Mouse (Mus musculus): ENCODE results near the gene Sema4b.

Gene Sema4b

DNA sequence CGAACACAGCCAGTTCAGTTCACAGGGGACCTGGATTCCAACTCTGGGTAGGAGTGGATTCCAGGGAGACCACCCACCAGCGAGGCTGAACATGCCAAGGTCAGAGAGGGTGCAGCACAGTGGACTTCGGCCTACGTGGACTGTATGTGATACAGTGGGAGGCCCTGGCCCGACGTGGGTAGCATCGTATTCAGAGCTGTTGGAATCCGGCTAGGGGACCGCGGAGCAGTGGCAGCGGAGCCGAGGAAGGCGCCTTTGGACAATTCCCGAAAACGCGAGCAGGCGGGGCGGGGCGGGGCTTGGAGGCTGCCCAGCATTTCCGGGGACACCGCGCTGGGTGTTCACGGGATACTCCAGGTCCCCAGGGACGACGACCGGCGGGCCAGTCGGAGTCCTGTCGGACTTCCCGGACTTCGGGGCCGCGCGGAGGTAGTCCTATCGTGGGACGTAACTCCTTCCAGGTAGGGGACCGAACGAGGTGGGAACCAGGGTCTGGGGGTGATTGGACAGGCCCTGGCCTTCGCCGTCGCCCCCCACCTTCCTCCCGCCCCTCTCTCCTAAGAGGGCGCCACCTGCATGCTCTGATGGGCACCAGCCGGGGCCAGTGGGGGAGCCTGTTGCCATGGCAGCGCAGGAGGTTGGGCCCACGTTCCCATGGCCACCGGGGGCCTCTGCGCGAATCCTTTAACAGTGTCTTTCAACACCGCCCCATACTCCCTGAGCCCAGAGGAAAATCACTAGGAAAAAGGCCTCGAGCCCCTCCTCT, at the start of gene Sema4b:
Gene Sema4b (plus strand): TSS at position 311 of the 766 bp plus-strand sequence.
- peak; percentile 91 for DNase-seq (ENCODE audit: low spot score)

DNA sequence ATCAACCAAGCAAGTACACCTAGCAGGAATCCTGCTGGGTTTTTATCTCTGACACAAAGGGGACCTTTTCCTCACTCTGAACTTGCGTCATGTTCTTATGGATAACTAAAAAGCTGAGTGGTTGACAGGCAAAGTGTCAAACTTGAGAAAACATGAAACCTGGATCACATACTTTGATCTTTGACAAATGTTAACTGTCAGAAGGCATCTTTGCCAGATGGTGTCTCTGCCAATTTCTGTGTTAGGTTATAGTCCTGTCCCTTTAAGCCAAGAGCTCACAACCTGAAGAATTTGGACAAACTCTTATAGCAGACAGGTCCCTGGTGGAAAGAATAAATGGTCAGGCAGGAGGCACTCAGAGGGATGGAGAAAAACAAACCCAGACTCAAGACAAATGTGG, 48.3 kb upstream of the Sema4b start:
- no peak for DNase-seq (ENCODE audit: low spot score)

DNA sequence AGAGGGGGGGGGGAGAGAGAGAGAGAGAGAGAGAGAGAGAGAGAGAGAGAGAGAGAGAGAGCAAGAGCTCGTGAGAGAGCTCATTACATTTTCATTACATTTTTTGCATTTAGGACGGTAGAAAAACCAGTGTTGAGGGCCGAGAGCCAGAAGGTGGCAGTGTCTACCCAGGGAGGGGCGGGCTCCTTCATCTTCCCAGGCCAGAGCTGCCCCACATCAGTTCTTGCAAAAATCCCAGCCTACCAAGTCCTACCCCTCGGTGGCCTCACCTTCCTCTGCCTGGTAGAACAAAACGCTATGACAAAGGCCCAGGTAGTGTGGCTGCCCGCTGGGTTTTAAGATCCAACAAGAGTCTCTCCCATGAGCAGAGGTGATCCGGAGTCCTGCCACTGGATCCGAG, 45.8 kb upstream of the Sema4b start:
- no peak for DNase-seq (ENCODE audit: low spot score)

DNA sequence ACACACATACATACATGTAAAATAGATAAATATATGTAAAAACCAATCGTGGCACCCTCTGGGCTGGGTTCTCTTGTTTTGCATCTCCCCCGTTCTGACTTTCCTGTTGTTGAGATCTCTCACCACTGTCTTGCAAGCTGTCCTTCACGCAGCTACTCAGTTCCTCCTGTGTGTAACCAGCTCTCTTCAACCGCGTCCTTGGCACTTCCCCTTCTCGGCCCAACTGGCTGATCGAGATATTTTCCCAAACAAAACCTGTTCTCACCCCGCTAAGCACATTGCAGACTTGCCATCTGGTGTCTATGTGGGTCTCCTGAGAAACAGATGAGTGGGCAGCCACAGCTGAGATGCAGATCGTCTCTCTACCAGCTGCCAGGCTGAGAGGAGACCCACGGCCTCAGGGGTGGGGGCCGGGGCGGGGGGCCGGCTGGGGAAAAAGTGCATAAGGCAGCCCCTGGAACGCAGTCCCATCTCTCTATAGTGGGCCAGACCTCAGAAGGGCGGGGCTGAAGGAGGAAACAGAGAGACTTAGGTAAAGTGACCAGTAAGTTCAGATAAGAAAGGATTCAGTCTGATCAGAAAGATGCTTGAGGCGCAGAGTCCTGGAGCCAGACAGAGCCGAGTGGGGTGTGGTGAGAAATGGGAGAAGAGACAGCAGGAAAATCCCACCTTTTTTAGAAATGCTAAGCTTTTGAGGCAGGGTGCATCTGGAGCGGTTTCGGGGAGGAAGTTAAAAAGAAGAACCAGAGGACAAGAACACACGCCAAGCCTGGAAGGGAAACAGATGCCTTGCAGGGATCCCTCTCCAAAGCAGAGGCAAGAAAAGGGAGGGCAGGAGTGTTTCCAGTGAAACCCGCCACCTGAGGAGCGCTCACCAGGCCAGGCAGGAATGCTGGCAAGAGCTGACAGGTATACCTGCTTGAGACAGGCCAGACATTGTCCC, 43.0 kb upstream of the Sema4b start:
- DNase-seq (ENCODE audit: low spot score): peak; percentile 64

DNA sequence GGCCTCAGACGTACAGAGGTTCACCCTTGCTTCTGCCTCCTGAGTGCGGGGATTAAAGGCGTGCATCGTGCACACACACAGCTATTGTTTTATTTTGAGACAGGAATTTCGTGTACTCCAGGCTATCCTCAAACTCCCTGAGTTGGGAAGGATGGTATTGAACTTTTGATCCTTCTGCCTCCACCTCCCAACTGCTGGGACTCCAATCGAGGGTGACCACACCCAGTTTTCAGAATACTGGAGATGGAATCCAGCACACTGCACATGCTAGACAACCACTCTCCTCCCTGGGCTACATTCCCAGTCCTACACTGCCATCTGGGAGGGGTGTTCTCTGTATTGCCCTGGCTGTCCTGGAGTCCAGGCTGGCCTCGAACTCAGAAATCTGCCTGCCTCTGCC, 41.9 kb upstream of the Sema4b start:
- no peak for DNase-seq (ENCODE audit: low spot score)

DNA sequence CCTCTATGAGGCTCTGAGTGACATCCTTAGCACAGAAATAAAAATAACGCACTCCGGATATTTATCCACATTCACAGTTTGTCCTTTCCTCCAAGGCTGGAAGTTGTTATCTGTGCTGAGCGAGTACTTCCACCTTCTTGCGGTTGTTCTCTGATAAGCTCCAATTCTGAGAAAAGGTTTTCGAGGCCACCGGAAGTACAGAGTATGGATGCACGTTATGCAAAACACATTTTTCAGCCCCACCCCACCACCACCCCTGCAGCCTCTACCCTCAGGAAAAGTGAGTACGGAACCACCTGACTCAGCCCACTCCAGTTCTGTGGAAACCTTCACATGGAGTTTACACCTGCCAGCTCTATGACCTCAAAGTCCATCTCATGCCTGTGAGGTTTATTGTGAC, 40.6 kb upstream of the Sema4b start:
- no peak for DNase-seq (ENCODE audit: low spot score)

DNA sequence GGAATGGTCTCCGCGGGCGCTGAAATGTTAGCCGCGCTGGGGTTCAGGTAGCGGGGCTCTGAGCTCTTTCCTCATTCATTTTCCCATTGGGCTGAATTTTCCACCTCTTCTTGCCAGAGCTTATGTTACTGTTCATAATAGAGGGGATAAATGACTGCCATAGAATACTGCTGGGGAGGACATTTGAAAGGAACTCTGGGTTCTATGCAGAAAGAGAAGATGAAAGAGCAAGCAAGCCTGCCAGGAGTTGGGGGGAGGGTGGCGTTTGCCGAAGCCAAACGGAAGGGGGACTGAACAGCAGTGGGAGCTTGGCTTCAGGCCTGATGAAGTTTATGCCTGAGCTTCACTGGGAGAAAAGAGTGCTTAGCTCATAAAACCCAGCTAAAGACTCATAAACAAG, 37.3 kb upstream of the Sema4b start:
- no peak for DNase-seq (ENCODE audit: low spot score)

DNA sequence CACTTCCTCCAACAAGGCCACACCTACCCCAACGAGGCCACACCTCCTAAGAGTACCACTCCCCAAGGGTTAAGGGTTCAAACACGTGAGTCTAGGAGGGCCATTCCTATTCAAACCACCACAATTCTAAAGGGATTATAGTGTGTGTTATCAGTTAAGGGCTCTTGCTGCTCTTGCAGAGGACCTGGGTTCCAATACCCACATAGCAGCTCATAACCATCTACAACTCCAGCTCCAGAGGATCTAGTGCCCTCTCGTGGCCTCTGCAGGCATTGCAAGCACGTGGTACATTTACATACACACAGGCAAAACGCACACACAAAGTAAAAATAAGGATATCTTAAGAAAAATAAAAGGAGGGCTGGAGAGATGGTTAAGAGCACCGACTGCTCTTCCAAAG, 34.5 kb upstream of the Sema4b start:
- DNase-seq (ENCODE audit: low spot score): no peak

DNA sequence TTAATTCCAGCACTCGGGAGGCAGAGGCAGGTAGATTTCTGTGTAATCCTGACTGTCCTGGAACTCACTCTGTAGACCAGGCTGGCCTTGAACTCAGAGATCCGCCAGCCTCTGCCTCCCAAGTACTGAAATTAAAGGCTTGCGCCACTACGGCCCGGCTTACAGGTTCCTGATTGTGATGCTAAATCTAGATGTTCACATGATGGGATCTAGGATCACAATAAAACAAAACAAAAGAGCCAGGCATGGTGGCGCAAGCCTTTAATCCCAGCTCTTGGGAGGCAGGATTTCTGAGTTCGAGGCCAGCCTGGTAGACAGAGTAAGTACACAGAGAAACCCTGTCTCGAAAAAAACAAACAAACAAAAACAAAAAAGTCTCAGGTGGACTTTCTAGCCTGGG, 33.9 kb upstream of the Sema4b start:
- DNase-seq (ENCODE audit: low spot score): no peak

DNA sequence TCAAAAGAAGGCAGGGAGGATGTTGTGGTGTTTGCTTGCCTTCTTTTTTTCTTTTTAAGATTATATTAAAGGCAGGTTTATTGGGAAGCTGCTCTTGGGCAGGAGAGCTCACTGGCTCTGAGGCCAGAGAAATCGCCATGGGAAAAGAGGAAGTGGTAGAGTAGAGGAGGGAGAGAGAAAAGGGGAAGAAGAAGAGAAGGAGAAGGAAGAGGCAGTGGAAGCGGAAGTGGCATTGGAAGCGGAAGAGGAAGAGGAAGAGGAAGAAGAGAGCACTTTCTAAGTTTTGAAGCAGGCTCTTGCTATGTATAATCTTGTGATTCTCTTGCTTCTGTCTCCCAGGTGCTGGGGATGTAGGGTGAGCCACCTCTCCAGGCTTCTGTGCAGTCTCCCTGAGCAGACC, 32.0 kb upstream of the Sema4b start:
- DNase-seq (ENCODE audit: low spot score): no peak

DNA sequence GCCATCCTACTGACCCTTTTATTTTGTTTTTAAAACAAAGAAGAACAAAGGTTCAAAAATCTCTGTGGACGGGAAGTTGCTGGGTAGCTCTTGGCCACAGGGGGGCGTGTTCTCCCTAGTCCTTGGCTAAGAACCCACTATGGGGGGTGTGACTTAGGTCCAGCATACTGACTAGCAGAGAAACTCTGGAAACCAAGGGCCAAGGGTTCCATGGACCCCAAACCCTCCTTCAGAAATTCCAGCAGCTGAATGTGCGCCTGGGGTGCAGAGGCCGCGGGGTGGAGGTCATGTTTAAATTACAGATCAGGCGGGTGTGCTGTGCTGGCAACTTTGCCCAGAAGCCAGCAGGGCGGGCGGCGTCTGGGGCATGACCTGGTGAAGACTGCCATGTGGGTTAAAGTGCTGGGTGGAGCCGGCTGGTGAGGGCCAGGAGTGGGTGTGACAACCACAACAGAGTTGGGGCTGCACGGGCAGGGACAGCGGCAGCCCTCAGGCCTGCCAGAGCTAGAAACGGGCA, 29.9 kb upstream of the Sema4b start:
- DNase-seq (ENCODE audit: low spot score): no peak

DNA sequence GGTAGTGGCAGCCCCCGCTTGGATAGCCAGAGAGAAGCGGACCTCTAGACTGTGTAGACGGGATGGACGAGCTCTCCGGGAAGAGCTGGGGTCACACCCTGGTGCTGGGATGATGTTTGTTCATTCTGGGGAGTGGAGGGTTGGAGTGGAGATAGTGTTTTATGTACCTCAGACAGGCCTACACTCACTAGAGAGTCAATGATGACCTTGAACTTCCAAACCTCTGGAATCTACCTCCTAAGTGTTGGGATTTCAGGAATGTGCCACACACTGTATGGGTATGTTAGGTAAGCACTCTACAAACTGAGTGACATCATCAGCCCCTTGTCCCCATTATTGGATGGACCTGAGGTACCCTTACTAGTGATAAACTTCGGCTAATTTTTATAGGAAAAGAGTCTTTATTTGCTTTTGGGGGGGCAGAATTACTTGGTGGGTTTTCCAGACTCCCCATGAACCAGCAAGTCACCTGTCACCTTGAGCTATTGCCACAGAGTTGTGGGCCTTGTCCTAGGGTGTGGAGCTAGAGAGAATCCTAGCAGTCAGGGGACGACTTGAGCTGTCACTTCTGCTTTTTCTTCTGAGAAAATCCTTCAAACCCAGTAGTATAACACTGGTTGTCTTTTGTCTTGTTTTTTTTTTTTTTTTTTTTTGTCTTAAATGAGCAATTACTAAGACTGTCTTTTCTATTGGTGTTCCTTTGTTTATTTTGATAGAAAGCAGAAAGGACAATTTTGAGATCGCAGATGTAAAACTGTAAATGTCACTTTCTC, 28.0 kb upstream of the Sema4b start:
- DNase-seq (ENCODE audit: low spot score): no peak

DNA sequence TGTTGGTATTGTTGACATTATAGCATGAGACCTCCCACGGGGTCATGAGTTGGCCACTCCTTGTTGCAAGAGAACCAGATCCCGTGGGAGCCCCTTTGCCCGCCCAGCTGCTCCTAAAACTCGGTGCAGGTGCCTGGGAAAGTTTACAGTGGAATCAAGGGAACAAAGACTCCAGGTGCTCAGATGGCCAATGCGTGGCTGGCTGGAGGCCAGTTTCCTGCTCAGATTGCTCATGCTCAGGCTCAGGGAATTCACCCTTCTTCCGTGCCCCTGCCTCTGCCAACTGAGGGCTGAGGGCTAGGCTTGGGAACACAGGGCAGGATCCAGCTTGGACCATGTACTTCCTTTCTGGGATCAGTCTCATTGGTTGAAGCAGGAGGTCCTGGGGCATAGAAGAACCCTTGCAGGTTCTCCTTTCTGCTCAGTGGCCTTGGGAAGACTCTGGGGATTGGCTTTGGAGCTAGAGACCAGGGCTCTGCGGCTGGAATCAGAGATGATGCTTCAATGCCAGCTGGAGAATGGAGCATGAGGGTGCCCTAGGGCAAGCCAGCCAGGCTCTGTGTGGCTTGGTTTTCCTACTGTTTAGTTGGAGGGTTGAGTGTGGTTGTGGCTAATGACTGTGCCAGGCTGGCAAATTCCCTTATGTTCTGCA, 26.2 kb upstream of the Sema4b start:
- no peak for DNase-seq (ENCODE audit: low spot score)

DNA sequence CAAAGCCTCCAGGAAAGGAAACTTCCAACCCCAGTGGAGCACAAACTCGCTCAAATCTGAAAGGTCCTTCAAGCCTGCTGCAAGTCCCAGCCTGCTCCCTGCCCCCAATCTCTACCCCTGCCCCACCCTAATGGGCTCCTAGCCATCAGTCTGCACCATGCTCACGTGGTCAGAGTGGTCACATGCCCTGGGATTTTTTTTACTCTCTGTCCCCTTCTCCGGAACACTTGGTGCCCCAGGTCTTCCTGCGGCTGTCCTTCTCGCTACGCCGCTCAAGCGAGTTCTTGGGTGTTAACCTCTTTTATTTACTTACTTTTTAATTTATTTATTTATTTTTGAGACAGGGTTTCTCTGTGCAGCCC, 25.7 kb upstream of the Sema4b start:
- DNase-seq (ENCODE audit: low spot score): no peak

DNA sequence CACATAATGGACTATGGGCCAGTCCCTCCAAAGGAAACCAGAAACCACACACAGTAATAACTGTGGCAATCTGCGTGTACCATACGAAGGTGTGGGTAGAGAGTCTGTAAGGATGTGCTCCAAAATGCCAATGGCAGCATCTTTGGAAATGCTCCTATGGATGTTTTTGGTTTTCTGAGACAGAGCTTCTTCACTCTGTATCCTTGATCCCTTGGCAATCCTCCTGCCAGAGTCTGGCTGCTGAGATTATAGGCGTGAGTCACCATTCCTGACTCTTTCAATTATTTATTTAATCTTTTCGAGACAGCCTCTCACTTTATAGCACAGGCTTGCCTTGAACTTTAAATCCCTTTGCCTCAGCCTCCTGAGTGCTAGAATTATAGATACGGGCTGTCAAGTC, 21.2 kb upstream of the Sema4b start:
- no peak for DNase-seq (ENCODE audit: low spot score)

DNA sequence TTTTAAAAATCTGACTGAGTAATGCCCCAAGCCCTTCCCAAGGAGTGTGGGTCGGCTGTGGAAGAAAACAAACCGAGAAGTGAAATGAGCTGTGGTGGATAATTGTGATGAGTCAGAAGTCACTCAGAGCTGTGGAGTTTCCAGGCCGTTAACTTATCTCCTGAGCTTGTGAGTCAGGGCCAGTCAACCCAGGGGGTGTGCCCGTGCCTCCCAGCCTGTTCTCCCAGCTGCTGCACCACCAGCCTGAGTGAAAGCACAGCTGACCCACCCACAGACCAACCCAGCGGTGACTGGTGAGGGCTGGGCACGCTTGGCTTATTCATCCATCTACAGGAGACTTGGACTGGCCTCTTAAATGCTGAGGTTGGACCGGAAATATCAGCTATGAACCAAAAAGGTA, 19.9 kb upstream of the Sema4b start:
- no peak for DNase-seq (ENCODE audit: low spot score)

DNA sequence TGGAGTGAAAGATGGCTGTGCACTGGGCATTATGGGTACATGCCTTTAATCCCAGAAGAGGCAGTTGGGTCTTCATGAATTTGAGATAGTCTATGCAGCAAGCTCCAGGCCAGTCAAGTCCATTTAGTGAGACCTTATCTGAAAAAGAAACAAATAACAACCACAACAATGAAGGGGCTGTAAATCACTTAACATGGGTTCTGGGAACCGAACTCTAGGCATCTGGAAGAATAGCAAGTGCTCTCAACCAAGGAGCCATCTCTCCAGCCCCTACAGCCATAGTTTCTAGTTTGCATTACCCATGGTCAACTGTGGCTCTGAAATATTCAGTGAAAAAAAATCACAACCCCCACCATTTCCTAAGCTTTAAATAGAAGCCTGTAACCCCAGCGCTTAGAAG, 16.8 kb upstream of the Sema4b start:
- DNase-seq (ENCODE audit: low spot score): no peak

DNA sequence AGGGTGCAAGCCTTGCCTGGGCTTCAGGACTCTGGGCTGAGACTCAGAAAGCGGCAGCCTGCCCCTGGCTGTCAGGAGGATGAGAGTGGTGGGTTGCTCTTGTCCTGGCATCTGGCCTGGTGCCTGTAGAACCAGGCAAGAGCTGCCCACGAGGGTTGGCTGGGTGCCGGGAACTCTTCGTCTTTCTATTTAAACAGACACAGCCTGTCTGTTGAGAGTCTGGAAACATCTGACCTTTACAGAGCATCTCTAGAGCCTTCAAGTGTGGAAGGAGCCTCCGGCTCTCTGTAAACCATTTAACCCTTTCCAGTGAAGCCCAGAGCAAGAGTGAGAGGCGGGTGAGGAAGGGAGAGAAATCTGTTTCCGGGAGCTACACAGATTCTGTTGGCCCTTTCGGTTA, 15.3 kb upstream of the Sema4b start:
- DNase-seq (ENCODE audit: low spot score): no peak

DNA sequence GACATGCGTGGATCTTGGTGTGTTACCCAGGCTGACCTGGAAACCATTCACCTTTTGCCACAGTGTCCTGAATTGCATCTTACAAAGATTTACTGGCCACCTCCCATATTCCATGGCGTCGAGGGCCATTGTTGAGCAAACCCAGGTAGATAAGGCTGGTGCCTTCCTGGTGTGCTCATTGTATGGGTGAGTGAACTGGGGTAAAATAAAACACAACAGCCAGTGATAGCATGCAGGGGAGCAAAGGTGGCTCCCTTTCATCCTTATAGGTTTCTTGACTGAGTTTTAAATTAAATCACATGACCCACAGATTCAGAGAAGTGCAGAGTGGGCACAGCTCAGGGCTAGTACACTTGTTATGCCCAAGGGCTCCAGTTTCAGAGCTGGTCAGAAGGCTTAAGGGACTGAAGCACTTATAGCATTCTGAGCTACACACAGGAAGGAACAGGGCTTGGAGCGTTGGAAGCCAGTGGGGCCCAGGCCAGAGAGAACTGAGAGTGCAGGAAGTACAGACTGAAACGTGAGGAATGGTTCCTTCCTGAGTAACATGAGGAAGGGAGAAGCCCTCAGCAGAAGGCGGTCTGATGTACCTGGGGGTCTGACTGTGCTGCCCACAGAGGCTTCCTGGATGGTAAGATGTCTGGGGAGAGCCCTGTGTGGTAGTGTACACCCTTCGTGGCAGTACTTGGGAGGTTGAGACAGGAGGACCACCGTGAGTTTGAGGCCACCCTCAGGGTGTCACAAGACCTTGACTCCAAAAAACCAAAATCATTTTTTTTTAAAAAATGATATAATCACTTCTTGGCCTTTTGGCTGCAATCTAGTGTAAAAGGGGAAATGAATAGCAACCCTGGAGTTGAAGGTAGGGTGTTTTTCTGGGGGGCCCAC, 14.3 kb upstream of the Sema4b start:
- no peak for DNase-seq (ENCODE audit: low spot score)

DNA sequence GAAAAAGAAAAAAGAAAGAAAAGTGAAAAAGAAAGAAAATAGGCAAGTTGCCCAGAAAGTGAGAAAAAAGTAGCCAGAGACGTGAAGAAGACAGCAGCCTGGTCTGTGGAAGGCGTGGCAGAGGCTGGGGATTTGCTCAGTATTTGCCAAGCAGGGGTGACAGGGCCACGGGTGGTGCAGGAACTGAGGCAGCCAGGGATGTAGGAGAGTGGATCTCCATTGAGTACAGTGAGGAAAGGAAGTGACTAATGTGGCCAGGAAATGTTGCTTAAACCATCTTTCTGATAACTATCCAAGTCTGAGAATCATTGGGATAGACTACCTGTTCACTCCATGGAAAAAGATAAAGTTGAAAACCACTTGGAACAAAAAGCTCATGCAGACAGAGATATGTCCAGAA, 10.5 kb upstream of the Sema4b start:
- no peak for DNase-seq (ENCODE audit: low spot score)

DNA sequence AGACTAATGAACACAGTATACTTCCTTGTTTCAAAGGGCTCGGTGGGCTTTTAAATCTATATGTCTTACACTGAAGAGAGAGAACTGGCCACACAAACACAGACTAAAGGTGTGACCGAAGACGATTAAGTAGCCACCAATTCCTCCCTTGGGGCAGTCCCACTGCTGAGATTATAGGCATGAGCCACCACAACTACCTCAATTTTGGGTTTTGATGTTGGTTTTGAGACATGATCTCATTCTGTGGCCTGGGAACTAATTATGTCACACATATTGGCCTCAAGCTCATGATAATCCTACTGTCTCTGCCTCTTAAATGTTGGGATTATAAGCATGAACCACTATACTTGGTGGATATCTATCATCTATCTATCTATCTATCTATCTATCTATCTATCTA, 9.2 kb upstream of the Sema4b start:
- no peak for DNase-seq (ENCODE audit: low spot score)
